Mouse (Mus musculus) liver, embryonic 15.5 days (tissue): ENCODE results near the gene Fank1. TPM values are rescaled to one million over a fixed set of nuclear protein-coding genes. Genes with fewer than 3 reads are reported as not detected.
A peak's percentile ranks its signal among the peaks of the same experiment; 100 is the strongest.

ENCODE experiments used
- ATAC-seq: fragments of 200-750 bp; cut with Nextera tagmentation; 2 replicates; pipeline ENCODE4 v1.8.0; 2017; ENCODE audit warnings: moderate number of reproducible peaks, mild to moderate bottlenecking, moderate library complexity; ENCODE audit not compliant: insufficient read depth
- H3K27ac ChIP-seq: fragments of 300-500 bp; sonication (generic); replicated peaks from 2 replicates; pipeline ENCODE4 v1.5.1; 2015; ENCODE audit warnings: mild to moderate bottlenecking, inconsistent platforms
- H3K27me3 ChIP-seq: fragments of 300-500 bp; sonication (generic); 2 replicates; pipeline ENCODE4 v1.6.1; 2015; ENCODE audit warnings: mild to moderate bottlenecking, inconsistent platforms
- H3K36me3 ChIP-seq: fragments of 300-500 bp; sonication (generic); replicated peaks from 2 replicates; pipeline ENCODE4 v1.6.1; 2015; ENCODE audit warnings: moderate library complexity, mild to moderate bottlenecking, inconsistent platforms
- H3K4me1 ChIP-seq: fragments of 300-500 bp; sonication (generic); replicated peaks from 2 replicates; pipeline ENCODE4 v1.6.1; 2015; ENCODE audit warnings: inconsistent platforms
- H3K4me2 ChIP-seq: fragments of 300-500 bp; sonication (generic); 2 replicates; pipeline ENCODE4 v1.6.1; 2015; ENCODE audit warnings: moderate library complexity, mild to moderate bottlenecking, inconsistent platforms
- H3K4me3 ChIP-seq: fragments of 300-500 bp; sonication (generic); replicated peaks from 2 replicates; pipeline ENCODE4 v1.5.1; 2015; ENCODE audit warnings: mild to moderate bottlenecking, inconsistent platforms
- H3K9ac ChIP-seq: fragments of 300-500 bp; sonication (generic); 2 replicates; pipeline ENCODE4 v1.6.1; 2015; ENCODE audit warnings: moderate library complexity, mild to moderate bottlenecking, inconsistent platforms
- H3K9me3 ChIP-seq: fragments of 300-500 bp; sonication (generic); replicated peaks from 2 replicates; pipeline ENCODE4 v1.6.1; 2016; ENCODE audit warnings: inconsistent platforms
- WGBS: fragments of 180-500 bp; shearing (Covaris S2); methylation state at CpG from one replicate; pipeline ENCODE4 v1.1.7; 2015; ENCODE audit warnings: mixed read lengths; ENCODE audit not compliant: insufficient replicate concordance; 5-methylcytosine and 5-hydroxymethylcytosine counted together
- polyA plus RNA-seq: library from polyadenylated mRNA; unstranded; fragments of >200 nt; fragmentation: Nextera tagmentation; extraction: Ambion mirVana; gene quantifications from 2 replicates; pipeline ENCODE4 v1.2.1, GENCODE M21; 2015

The Fank1 gene
- polyA plus RNA-seq, 1 experiment from 2014 or later: not detected

DNA sequence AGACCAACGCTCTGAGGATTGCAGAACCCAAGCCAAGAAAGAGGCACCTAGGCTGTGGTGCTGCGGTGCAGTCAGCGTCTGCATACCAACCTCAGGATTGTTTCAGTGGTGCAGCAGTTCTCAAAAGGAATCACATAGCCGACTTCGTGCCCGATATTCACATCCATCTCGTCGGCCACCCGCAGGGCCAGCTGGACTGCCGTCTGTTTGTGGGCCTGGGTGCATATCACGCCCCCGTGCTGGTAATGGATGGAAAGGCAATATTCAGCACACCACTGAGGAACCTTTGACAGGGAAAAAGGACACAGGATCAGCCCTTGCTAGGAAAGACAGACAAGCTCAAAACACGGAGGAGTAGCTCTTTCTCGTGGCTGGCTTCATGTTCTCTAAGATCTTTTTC, 27.9 kb upstream of the Fank1 start:
- Histone ChIP-seq H3K4me2 (no peak overlapping the region), H3K27ac (no peak overlapping the region), H3K36me3 (no peaks in the 10 kb centered on the region), H3K27me3 (no peaks in the 10 kb centered on the region), H3K9me3 (no peaks in the 10 kb centered on the region), H3K4me3 (no peak overlapping the region), H3K4me1 (no peaks in the 10 kb centered on the region), H3K9ac (no peak overlapping the region)
- 78% methylated on average over 14 of the region's 14 CpGs for WGBS
- ATAC-seq: no peak

GRCm38 (mm10) chr7:133750666-133751065, 26.0 kb upstream of the Fank1 start:
- no peaks in the 10 kb centered on the region for H3K4me1 ChIP-seq
- ATAC-seq: no peak
- WGBS: 65% methylated on average over 5 of the region's 5 CpGs
- H3K9ac ChIP-seq: no peak overlapping the region
- no peaks in the 10 kb centered on the region for H3K36me3 ChIP-seq
- no peaks in the 10 kb centered on the region for H3K9me3 ChIP-seq
- H3K27ac ChIP-seq: no peak overlapping the region
- no peak overlapping the region for H3K4me2 ChIP-seq
- H3K27me3 ChIP-seq: no peaks in the 10 kb centered on the region
- no peak overlapping the region for H3K4me3 ChIP-seq

DNA sequence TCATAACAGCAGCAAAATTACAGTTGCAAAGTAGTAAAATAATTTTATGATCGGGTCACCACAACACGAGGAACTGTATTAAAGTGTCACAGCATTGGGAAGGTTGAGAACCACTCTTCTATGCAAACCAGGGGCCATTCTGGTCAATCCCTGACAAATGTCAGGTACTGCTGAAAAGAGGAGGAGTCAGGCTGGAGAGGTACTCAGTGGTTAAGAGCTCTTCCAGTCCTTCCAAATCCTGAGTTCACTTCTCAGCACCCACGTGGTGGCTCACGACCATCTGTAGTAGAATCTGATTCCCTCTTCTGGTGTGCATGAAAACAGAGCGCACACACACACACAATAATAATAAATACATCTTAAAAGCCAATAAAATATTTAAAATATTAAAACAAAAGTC, 25.5 kb upstream of the Fank1 start:
- ATAC-seq: no peak
- Histone ChIP-seq H3K27me3 (no peaks in the 10 kb centered on the region), H3K4me2 (no peak overlapping the region), H3K9ac (no peak overlapping the region), H3K4me3 (no peak overlapping the region), H3K4me1 (no peaks in the 10 kb centered on the region), H3K9me3 (no peaks in the 10 kb centered on the region), H3K27ac (no peak overlapping the region), H3K36me3 (no peaks in the 10 kb centered on the region)
- WGBS: 70% methylated on average over 5 of the region's 5 CpGs

DNA sequence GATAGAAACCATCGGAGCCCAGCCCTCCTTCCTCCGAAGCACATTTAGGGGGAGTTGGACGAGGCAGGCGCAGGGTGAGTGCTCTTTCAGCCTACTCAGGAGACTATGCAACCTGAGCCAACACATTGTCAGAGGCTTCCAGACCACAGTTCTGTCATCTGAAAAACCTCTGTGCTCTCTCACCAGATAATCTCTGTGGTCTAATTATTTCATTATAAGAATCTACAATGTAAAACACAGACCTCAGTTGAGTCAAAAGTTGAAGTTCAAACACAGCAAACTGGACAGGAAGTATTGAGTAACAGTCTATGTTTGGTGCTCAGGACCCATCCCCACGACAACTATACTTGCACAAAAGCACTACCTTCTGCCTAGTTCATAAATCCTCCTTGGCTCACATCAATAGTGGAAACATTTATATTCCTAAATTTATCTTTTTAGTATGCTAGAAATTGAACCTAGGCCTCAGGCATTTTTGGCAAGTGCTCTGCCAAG, 18.7 kb upstream of the Fank1 start:
- Histone ChIP-seq H3K4me1 (0 out of 2 replicates have a peak, but pooled peaks cover 7% of the 10 kb centered on the region), H3K36me3 (no peaks in the 10 kb centered on the region), H3K9me3 (no peaks in the 10 kb centered on the region), H3K9ac (no peak overlapping the region), H3K4me3 (no peak overlapping the region), H3K27ac (no peak overlapping the region), H3K27me3 (no peaks in the 10 kb centered on the region), H3K4me2 (no peak overlapping the region)
- no peak for ATAC-seq
- 59% methylated on average over 5 of the region's 5 CpGs for WGBS

DNA sequence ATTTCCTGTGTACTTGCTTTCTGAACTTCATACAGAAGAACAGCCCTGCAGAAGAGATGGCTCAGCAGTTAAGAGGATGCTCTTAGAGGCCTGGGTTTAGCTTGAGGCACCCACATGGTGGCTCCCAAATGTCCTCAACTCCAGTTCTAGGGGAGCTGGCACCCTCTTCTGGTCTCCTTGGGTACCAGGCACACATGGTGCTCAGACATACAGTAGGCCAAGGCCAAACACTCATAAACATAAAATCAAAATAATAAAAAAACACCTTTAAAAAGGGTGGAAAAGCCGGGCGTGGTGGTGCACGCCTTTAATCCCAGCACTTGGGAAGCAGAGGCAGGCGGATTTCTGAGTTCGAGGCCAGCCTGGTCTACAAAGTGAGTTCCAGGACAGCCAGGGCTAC, 17.9 kb upstream of the Fank1 start:
- no peak for ATAC-seq
- Histone ChIP-seq H3K9ac (no peak overlapping the region), H3K4me3 (no peak overlapping the region), H3K4me1 (0 out of 2 replicates have a peak, but pooled peaks cover 7% of the 10 kb centered on the region), H3K9me3 (no peaks in the 10 kb centered on the region), H3K27me3 (no peaks in the 10 kb centered on the region), H3K36me3 (no peaks in the 10 kb centered on the region), H3K4me2 (no peak overlapping the region), H3K27ac (no peak overlapping the region)
- WGBS: 90% methylated on average over 5 of the region's 5 CpGs

DNA sequence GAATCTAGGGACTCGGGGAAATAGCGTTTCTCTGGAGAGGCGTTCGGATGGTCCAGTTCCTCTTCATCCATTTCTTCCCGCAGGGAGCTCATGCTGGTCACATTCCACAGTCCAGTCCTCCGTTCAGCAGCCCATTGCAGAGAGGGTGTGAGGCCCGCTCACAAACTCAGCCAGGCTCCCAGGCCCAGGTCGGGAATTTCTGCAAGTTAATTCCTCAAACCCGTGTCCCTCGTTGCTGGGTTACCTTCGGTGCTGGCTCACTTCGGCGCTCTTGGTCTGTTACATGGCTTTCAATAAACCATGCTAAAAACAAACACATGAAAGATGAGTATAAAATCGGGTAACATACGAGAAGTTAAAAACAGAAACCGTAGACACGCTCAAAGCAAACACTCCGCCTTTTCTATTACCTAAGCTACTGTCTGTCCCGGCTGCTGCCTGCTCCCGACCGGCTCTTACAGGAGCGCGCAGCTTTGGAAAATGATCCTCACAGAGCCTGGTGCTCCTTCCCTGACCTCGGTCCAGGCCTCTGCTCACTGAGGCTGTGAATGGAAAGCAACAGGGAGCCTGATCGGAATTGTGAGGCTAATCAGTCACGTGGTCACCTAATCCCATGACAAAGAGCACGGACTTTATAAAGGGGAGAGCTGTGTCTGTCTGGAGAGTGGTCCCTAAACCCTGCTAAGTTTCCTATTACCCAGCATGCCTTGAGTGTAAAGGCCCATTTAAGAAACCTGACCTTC, 16.9 kb upstream of the Fank1 start:
- Histone ChIP-seq H3K4me3 (no peak overlapping the region), H3K36me3 (no peaks in the 10 kb centered on the region), H3K4me1 (0 out of 2 replicates have a peak, but pooled peaks cover 7% of the 10 kb centered on the region), H3K9ac (no peak overlapping the region), H3K27me3 (no peaks in the 10 kb centered on the region), H3K27ac (no peak overlapping the region), H3K9me3 (no peaks in the 10 kb centered on the region), H3K4me2 (peak overlapping the region; percentile 6; the same call in 1 of the 2 replicates)
- ATAC-seq: no peak
- WGBS: 63% methylated on average over 27 of the region's 27 CpGs

- Histone ChIP-seq H3K4me3 (no peak overlapping the region), H3K9me3 (no peaks in the 10 kb centered on the region), H3K27ac (no peak overlapping the region), H3K9ac (no peak overlapping the region), H3K4me2 (no peak overlapping the region), H3K27me3 (no peaks in the 10 kb centered on the region), H3K4me1 (0 out of 2 replicates have a peak, but pooled peaks cover 7% of the 10 kb centered on the region), H3K36me3 (no peaks in the 10 kb centered on the region)
- WGBS: 68% methylated on average over 6 of the region's 6 CpGs
- no peak for ATAC-seq
Observed at GRCm38 (mm10) chr7:133762696-133763095, 14.0 kb upstream of the Fank1 start.

GRCm38 (mm10) chr7:133764425-133764824, 12.2 kb upstream of the Fank1 start:
- Histone ChIP-seq H3K4me3 (no peak overlapping the region), H3K9me3 (no peaks in the 10 kb centered on the region), H3K36me3 (no peaks in the 10 kb centered on the region), H3K27ac (no peak overlapping the region), H3K9ac (no peak overlapping the region), H3K27me3 (no peaks in the 10 kb centered on the region), H3K4me2 (no peak overlapping the region), H3K4me1 (no peaks in the 10 kb centered on the region)
- no peak for ATAC-seq
- 46% methylated on average over 2 of the region's 2 CpGs for WGBS

DNA sequence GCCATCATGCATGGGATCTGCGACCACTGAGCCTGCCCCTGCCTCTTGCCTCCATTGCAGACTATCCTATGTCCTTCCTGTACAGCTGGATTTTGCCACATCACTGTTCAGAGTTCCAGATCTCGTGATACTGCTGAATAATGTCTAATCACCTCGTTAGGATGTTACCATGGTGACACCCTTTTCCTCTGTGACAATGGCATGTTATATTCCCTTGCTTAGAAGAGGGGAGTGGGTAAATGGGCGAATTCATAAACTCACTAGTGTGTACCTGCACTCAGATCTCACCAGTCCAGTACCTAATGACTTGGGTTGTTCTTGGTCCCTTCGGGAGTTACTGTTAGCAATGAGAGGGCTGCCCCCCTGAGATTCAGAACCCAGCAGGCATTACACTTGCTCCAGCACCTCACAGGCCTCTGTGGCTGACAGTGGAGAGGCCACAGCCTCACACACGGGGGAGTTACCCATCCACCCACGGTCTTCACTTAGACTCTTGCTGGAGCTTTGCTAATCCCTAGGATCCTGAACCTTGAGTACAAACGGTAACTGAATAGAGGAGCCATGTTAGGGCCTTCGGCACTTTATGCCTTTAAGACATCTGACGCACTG, 11.3 kb upstream of the Fank1 start:
- ATAC-seq: no peak
- Histone ChIP-seq H3K27ac (no peak overlapping the region), H3K9ac (no peak overlapping the region), H3K9me3 (no peaks in the 10 kb centered on the region), H3K4me2 (no peak overlapping the region), H3K27me3 (no peaks in the 10 kb centered on the region), H3K36me3 (no peaks in the 10 kb centered on the region), H3K4me1 (no peaks in the 10 kb centered on the region), H3K4me3 (no peak overlapping the region)
- 63% methylated on average over 10 of the region's 10 CpGs for WGBS

DNA sequence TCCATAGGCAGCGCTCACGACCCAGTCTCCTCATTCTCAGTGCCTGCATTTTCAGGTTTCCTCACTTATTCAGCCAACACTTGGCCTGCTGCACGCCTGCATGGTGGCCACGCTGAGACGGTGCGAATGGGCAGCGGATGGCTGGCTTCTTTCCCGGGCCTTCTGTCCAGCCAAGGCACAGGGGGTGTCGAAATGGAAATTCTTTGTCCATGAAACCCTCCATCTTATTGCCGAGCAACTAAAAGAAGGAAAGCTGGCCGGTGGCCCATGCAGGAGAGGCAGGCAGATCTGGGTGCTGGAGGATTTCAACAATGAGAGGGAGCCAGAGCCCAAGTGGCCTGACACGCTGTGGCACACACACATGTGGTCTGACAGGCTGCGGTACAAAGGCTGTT, 10.8 kb upstream of the Fank1 start:
- Histone ChIP-seq H3K4me2 (no peak overlapping the region), H3K27me3 (no peaks in the 10 kb centered on the region)
- no peak for ATAC-seq

DNA sequence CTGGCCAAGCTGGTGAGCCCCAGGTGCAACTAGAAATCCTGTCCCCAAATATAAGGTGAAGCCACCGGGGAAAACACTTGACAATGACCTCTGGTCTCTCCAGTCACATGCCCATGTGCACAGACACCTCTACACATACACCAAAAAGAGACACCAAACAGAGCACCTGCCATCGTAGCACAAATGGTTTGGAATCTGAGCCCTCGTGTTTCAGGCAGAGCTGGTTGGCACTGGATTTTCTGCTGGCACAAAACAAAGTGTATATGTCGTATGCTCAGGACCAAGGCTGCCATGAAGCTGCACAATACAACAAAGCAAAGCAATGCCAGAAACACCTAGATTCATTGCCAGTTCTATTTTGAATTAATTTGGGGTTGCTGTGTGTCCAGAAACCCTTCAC, 8.6 kb upstream of the Fank1 start:
- no peak overlapping the region for H3K4me3 ChIP-seq
- no peak overlapping the region for H3K4me2 ChIP-seq
- H3K27me3 ChIP-seq: no peaks in the 10 kb centered on the region
- H3K27ac ChIP-seq: no peak overlapping the region
- 72% methylated on average over 4 of the region's 4 CpGs for WGBS
- no peaks in the 10 kb centered on the region for H3K4me1 ChIP-seq
- H3K9me3 ChIP-seq: no peaks in the 10 kb centered on the region
- no peak for ATAC-seq
- H3K36me3 ChIP-seq: no peaks in the 10 kb centered on the region
- no peak overlapping the region for H3K9ac ChIP-seq

More for the DNA sequence above, 10.8 kb upstream of the Fank1 start:
- no peaks in the 10 kb centered on the region for H3K36me3 ChIP-seq
- no peaks in the 10 kb centered on the region for H3K9me3 ChIP-seq
- no peak overlapping the region for H3K9ac ChIP-seq
- 83% methylated on average over 13 of the region's 13 CpGs for WGBS
- H3K4me1 ChIP-seq: no peaks in the 10 kb centered on the region
- H3K27ac ChIP-seq: no peak overlapping the region
- no peak overlapping the region for H3K4me3 ChIP-seq
